Mouse (Mus musculus): Measurements from ENCODE around the gene Nbeal2. TPM values are rescaled to one million over a fixed set of nuclear protein-coding genes. Genes with fewer than 3 reads are reported as not detected.

Gene Nbeal2
- polyA plus RNA-seq, 1 experiment from 2014 or later: 10.9 TPM

DNA sequence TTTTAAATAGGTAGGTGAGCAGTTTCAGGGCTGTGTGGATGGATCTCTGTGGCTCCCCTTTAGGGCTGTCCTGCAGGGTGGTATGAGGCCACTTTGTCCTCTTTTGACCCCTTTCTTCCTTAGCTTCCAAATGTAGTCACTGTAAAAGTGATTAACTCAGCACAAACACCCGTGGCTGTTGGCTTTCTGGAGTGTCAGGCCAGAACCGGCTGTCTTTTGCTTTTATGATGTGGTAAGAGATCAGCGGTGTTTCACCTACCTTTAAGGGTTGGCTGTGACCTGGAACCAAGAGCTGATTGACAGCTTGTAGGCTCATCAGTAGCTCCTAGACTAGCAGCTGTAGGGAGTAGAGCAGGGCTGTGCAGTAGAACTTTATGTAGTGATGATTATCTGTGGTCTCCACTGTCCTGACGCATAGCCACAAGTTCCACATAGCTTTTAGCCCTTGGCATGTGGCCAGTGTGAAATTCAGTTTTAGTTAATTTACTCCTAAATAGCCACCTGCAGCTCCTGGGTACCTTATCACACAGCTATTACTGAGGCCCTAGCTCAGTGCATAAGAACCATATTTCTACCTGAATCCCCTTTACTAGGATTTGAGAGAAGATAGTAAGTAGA is 13.4 kb upstream of the Nbeal2 start:
- H3K27me3 ChIP-seq (ENCODE audit: control insufficient read depth, insufficient read depth, low read length): no peaks in the 10 kb centered on the region
- no peak overlapping the region for H3K4me3 ChIP-seq (replicated peaks; ENCODE audit: low read length)
- 0 out of 2 replicates have a peak overlapping the region, but pooled peaks have one; percentile 6 for H3K27ac ChIP-seq (ENCODE audit: low read length)
- ATAC-seq (ENCODE audit: insufficient read depth, low FRiP score): no peak
- 51% methylated on average over 4 of the region's 4 CpGs for WGBS
- peaks cover 32% of the 10 kb centered on the region for H3K4me1 ChIP-seq (ENCODE audit: control insufficient read depth, insufficient read depth, low read length)
- H3K9ac ChIP-seq (ENCODE audit: low read length): no peak overlapping the region
- H3K36me3 ChIP-seq (ENCODE audit: control insufficient read depth, insufficient read depth, low read length): no peaks in the 10 kb centered on the region
- no peaks in the 10 kb centered on the region for H3K9me3 ChIP-seq (replicated peaks; ENCODE audit: control insufficient read depth, low read length)
- no peak overlapping the region for H3K4me2 ChIP-seq (ENCODE audit: low read depth, low read length)

DNA sequence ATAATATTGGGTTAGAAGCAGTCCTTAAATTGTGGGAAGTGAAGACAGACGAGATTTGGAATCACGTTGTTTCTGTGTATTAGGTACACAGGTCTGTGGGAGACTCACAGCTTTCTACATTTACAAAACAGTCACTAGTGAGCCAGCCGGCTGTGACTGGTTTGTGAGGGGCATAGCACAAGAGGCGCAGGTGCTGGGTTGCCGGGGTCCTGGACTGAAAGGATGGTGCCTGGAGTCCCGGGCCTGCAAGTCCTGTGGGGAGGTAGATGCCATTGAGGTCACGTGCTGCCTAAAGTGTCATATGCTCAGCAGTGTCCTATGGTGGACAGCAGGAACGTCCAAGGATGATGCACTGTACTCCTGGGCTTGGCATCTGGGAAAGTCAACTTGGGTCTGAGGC is 12.4 kb upstream of the Nbeal2 start:
- H3K9ac ChIP-seq (ENCODE audit: low read length): no peak overlapping the region
- no peaks in the 10 kb centered on the region for H3K9me3 ChIP-seq (replicated peaks; ENCODE audit: control insufficient read depth, low read length)
- H3K4me3 ChIP-seq (replicated peaks; ENCODE audit: low read length): no peak overlapping the region
- H3K4me2 ChIP-seq (ENCODE audit: low read depth, low read length): peak overlapping the region; percentile 25; the same call in 1 of the 2 replicates
- no peak for ATAC-seq (ENCODE audit: insufficient read depth, low FRiP score)
- no peaks in the 10 kb centered on the region for H3K36me3 ChIP-seq (ENCODE audit: control insufficient read depth, insufficient read depth, low read length)
- H3K4me1 ChIP-seq (ENCODE audit: control insufficient read depth, insufficient read depth, low read length): peaks cover 33% of the 10 kb centered on the region
- H3K27me3 ChIP-seq (ENCODE audit: control insufficient read depth, insufficient read depth, low read length): no peaks in the 10 kb centered on the region
- 52% methylated on average over 8 of the region's 8 CpGs for WGBS
- H3K27ac ChIP-seq (ENCODE audit: low read length): peak overlapping the region; percentile 66

DNA sequence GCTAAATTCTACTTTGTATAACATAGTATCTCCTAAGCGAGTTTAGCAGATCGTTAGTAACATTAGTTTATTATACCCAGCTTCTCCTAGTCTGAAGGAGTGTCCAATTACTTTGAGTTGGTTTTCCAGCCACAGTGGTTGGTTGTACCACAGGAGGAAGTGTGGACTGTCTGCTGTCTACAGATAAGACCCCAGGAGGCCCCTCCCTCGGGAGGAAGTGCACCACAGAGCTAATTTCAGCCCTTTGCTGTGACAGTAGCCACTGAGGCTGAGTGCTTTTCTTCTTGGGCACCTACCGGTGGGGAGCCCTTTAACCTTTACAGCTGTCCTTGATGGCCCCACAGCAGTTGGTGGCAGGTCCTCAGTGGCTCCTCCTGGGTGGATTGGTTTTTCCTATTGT is 12.0 kb upstream of the Nbeal2 start:
- H3K4me2 ChIP-seq (ENCODE audit: low read depth, low read length): peak overlapping the region; percentile 25; the same call in 1 of the 2 replicates
- H3K27ac ChIP-seq (ENCODE audit: low read length): peak overlapping the region; percentile 66
- peak overlapping the region; percentile 33; the same call in 1 of the 2 replicates for H3K9ac ChIP-seq (ENCODE audit: low read length)

DNA sequence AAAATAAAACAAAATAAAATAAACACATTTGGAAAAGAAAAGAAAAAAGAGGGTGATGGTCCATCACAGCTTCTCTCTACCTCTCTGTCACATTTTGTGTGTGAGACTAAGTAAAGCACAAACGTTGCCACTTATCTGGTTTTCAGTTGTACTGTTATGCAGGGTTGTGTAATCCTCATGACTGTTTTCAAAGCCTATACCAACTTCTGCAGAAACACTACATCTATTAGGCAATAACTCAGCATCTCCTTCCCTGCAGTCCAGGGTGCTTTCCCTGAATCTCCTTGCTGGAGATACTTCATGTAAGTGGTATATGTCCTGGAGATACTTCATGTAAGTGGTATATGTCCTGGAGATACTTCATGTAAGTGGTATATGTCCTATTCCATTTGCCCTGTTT is 8.9 kb upstream of the Nbeal2 start:
- H3K27me3 ChIP-seq (ENCODE audit: control insufficient read depth, insufficient read depth, low read length): no peaks in the 10 kb centered on the region
- H3K36me3 ChIP-seq (ENCODE audit: control insufficient read depth, insufficient read depth, low read length): no peaks in the 10 kb centered on the region
- H3K27ac ChIP-seq (ENCODE audit: low read length): no peak overlapping the region
- 69% methylated on average over 1 of the region's 1 CpGs for WGBS
- no peaks in the 10 kb centered on the region for H3K9me3 ChIP-seq (replicated peaks; ENCODE audit: control insufficient read depth, low read length)
- H3K4me2 ChIP-seq (ENCODE audit: low read depth, low read length): no peak overlapping the region
- H3K4me3 ChIP-seq (replicated peaks; ENCODE audit: low read length): no peak overlapping the region
- ATAC-seq (ENCODE audit: insufficient read depth, low FRiP score): no peak
- peaks cover 25% of the 10 kb centered on the region for H3K4me1 ChIP-seq (ENCODE audit: control insufficient read depth, insufficient read depth, low read length)
- H3K9ac ChIP-seq (ENCODE audit: low read length): no peak overlapping the region

More for the DNA sequence above, 12.0 kb upstream of the Nbeal2 start:
- peak; percentile 65; the same call in 1 of the 2 replicates for ATAC-seq (ENCODE audit: insufficient read depth, low FRiP score)
- H3K27me3 ChIP-seq (ENCODE audit: control insufficient read depth, insufficient read depth, low read length): no peaks in the 10 kb centered on the region
- peaks cover 33% of the 10 kb centered on the region for H3K4me1 ChIP-seq (ENCODE audit: control insufficient read depth, insufficient read depth, low read length)
- no peaks in the 10 kb centered on the region for H3K9me3 ChIP-seq (replicated peaks; ENCODE audit: control insufficient read depth, low read length)
- 22% methylated on average over 4 of the region's 4 CpGs for WGBS
- H3K36me3 ChIP-seq (ENCODE audit: control insufficient read depth, insufficient read depth, low read length): no peaks in the 10 kb centered on the region
- H3K4me3 ChIP-seq (replicated peaks; ENCODE audit: low read length): no peak overlapping the region

DNA sequence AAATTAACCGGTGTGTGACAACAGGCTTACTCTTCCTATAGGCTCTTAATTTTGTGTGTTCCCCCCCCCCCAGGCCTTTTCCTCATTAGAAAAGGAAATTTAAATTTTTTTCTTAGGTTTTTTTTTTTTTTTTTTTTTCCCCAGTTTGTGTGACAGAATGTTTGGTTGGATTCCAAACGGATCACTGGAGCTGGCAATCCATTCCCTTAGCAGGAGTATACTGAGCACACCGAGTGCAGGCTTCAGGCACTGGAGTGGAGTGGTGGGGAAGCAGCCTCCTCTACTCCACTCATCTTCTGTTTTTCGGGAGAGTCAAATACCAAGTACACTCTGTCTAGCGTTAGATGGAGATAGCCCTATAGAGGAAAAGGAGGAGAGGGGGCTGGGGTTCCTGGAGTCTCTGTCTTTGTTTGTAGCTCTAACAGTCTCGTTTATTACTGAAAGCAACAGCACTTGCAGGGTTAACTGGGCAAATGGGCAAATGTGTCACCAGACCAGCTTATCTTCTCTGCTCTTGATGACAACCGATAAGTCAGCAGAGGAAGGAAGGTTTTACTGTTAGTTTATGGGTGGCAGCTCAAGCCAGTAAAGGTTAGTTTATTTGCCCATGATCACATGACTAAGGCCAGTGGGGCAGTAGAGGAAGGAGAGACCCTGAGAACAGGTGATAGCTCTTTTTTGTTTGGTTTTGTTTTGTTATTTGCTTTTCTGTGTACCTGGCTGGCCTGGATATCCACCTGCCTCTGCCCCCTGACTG is 7.1 kb upstream of the Nbeal2 start:
- peak overlapping the region; percentile 30; the same call in 1 of the 2 replicates for H3K27ac ChIP-seq (ENCODE audit: low read length)
- no peak overlapping the region for H3K9ac ChIP-seq (ENCODE audit: low read length)
- H3K4me3 ChIP-seq (replicated peaks; ENCODE audit: low read length): no peak overlapping the region
- no peaks in the 10 kb centered on the region for H3K27me3 ChIP-seq (ENCODE audit: control insufficient read depth, insufficient read depth, low read length)
- H3K4me1 ChIP-seq (ENCODE audit: control insufficient read depth, insufficient read depth, low read length): peaks cover 15% of the 10 kb centered on the region
- ATAC-seq (ENCODE audit: insufficient read depth, low FRiP score): 0 out of 2 replicates have a peak, but pooled peaks have one; percentile 11
- H3K36me3 ChIP-seq (ENCODE audit: control insufficient read depth, insufficient read depth, low read length): no peaks in the 10 kb centered on the region
- no peak overlapping the region for H3K4me2 ChIP-seq (ENCODE audit: low read depth, low read length)
- no peaks in the 10 kb centered on the region for H3K9me3 ChIP-seq (replicated peaks; ENCODE audit: control insufficient read depth, low read length)
- 61% methylated on average over 7 of the region's 7 CpGs for WGBS

DNA sequence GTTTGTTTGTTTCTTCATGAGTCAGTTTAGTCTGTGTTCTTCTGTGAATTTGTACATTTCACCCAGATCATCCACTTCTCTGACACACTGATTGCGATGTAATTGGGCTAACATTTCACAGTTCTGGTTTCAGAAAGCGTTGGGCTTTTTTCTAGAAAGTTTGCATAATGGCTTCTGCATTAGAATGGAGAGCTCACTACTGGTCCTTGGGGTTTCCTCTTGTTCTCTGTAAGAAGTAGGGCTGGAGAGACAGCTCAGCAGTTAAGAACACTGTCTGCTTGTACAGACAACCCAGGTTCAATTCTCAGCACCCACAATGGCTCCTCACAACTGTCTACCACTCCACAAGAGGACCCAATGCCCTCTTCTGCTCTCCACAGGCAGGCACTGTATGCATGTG is 6.2 kb upstream of the Nbeal2 start:
- no peak overlapping the region for H3K9ac ChIP-seq (ENCODE audit: low read length)
- no peaks in the 10 kb centered on the region for H3K9me3 ChIP-seq (replicated peaks; ENCODE audit: control insufficient read depth, low read length)
- no peak overlapping the region for H3K27ac ChIP-seq (ENCODE audit: low read length)
- H3K4me1 ChIP-seq (ENCODE audit: control insufficient read depth, insufficient read depth, low read length): peaks cover 15% of the 10 kb centered on the region
- no peak for ATAC-seq (ENCODE audit: insufficient read depth, low FRiP score)
- H3K27me3 ChIP-seq (ENCODE audit: control insufficient read depth, insufficient read depth, low read length): no peaks in the 10 kb centered on the region
- 90% methylated on average over 2 of the region's 2 CpGs for WGBS
- no peak overlapping the region for H3K4me3 ChIP-seq (replicated peaks; ENCODE audit: low read length)
- no peak overlapping the region for H3K4me2 ChIP-seq (ENCODE audit: low read depth, low read length)
- H3K36me3 ChIP-seq (ENCODE audit: control insufficient read depth, insufficient read depth, low read length): no peaks in the 10 kb centered on the region

DNA sequence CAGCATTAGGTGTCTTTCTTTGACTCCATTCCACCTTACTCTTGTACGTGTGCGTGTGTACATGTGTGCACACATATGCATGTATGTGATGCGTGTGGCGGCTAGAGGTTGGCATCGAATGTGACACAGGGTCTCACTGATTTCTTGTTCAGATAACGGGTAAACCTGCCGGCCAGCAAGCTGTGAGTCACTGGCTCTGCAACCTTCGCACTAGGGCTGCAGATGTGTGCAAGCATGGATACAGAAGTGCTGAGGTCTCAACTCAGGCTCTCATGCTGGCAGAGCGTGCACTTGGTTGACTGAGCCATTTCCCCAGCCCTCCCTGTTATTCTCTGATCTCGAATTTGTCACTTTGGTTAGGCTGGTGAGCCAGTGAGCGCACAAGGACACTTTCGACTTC is 5.6 kb upstream of the Nbeal2 start:
- no peaks in the 10 kb centered on the region for H3K9me3 ChIP-seq (replicated peaks; ENCODE audit: control insufficient read depth, low read length)
- no peak overlapping the region; the same call in 1 of the 2 replicates for H3K27ac ChIP-seq (ENCODE audit: low read length)
- peaks cover 17% of the 10 kb centered on the region for H3K4me1 ChIP-seq (ENCODE audit: control insufficient read depth, insufficient read depth, low read length)
- H3K27me3 ChIP-seq (ENCODE audit: control insufficient read depth, insufficient read depth, low read length): no peaks in the 10 kb centered on the region
- no peak overlapping the region for H3K9ac ChIP-seq (ENCODE audit: low read length)
- no peak overlapping the region for H3K4me3 ChIP-seq (replicated peaks; ENCODE audit: low read length)
- ATAC-seq (ENCODE audit: insufficient read depth, low FRiP score): no peak
- no peaks in the 10 kb centered on the region for H3K36me3 ChIP-seq (ENCODE audit: control insufficient read depth, insufficient read depth, low read length)
- H3K4me2 ChIP-seq (ENCODE audit: low read depth, low read length): no peak overlapping the region
- 86% methylated on average over 12 of the region's 12 CpGs for WGBS

DNA sequence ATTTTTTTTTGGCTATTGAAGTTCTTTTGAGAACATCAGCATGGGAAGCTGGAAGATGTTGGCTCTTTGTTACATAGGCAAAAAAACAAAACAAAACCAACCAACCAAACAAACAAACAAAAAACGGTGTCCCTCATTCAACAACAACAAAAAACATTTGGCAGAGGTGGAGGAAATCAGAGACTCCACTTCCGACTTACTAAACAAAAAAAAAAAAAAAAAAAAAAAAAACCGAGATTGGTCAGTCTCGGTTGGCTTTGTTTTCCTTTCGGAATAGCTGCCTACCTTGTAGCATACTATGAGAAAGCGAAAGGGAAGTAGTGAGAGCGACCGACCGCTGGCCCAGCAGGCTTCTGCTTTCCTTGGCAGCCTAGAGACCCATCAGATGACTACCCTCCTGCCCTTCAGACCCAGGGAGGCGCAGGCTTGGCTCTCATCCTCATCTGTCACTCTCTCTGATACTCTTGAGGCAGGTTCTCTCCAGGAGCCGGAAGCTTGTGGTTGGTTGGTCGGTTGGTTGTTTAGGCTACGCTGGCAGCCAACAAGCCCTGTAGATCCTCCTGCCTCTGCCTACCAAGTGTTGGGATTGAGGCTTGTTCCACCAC is 3.6 kb upstream of the Nbeal2 start:
- WGBS: 67% methylated on average over 13 of the region's 13 CpGs
- ATAC-seq (ENCODE audit: insufficient read depth, low FRiP score): no peak
- Histone ChIP-seq H3K9ac (ENCODE audit: low read length) (peak overlapping the region; percentile 85), H3K27ac (ENCODE audit: low read length) (peak overlapping the region; percentile 69; the same call in 1 of the 2 replicates), H3K4me1 (ENCODE audit: control insufficient read depth, insufficient read depth, low read length) (peaks cover 27% of the 10 kb centered on the region), H3K4me3 (replicated peaks; ENCODE audit: low read length) (peak overlapping the region; percentile 58), H3K36me3 (ENCODE audit: control insufficient read depth, insufficient read depth, low read length) (no peaks in the 10 kb centered on the region), H3K4me2 (ENCODE audit: low read depth, low read length) (peak overlapping the region; percentile 81), H3K9me3 (replicated peaks; ENCODE audit: control insufficient read depth, low read length) (no peaks in the 10 kb centered on the region), H3K27me3 (ENCODE audit: control insufficient read depth, insufficient read depth, low read length) (no peaks in the 10 kb centered on the region)

Measured in stomach, embryonic 16.5 days (tissue).